Mouse (Mus musculus) spleen, postnatal 4 days (tissue): ENCODE data around the gene Card6.
A peak's percentile ranks its signal among the peaks of the same experiment; 100 is the strongest.

Source experiments
- DNase-seq, 2 experiments: peaks; one replicate each; pipeline ENCODE4 v3.0.0; 2022; ENCODE audit warnings: low spot score in 2 of 2

Gene Card6

DNA sequence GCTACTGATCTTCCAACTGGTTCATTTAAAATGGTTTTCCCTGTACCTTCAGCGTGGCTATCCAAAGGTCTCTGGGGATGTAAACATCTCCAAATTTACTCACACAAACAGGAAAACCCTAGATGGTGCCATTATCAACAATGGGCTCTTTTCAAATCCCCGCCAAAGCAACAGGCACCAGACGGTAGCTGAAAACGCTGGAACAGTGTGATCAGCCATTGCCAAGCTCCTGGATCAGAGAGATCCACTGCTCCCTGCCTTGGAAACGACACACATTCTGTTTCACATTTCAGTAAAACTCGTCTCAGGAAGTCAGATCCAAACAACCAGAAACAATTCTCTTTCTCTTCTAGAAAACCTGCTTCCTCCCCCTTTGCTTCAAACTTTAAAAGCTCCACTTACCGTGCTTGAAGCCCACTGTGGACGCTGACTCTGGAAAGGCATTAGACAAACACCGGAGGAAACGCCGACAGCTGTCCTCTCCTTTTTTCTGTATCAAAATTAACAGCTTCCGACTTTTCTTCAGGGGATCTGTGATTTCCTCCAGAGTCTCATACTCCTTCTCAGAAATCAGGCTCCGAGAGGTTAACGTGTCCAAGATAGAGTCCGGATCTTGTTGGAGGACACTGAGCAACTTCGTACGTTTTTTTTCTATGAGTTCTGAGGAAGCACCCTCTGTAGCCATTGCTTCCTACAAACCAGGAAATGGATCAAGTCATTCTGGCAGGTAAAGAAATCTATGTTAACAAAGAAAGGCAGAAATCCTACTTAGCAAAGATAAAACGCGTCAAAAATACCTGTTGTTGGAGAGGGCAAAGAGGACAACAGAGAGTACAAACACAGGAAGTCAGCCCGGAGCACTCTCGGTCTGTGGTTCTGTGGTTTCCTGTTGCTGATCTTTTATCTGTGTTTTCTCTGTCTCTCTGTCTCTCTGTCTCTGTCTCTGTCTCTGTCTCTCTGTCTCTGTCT is at the start of gene Card6:
Gene Card6, minus strand, starts transcription at position 854 of the 969 bp plus-strand sequence.
- DNase-seq: no peak

- DNase-seq: no peak
Observed at GRCm38 (mm10) chr15:5157386-5157785, 49.0 kb upstream of the Card6 start.

- no peak for DNase-seq
Observed at GRCm38 (mm10) chr15:5156355-5156754, 48.0 kb upstream of the Card6 start.

GRCm38 (mm10) chr15:5155093-5155492 is 46.8 kb upstream of the Card6 start:
- no peak for DNase-seq

DNA sequence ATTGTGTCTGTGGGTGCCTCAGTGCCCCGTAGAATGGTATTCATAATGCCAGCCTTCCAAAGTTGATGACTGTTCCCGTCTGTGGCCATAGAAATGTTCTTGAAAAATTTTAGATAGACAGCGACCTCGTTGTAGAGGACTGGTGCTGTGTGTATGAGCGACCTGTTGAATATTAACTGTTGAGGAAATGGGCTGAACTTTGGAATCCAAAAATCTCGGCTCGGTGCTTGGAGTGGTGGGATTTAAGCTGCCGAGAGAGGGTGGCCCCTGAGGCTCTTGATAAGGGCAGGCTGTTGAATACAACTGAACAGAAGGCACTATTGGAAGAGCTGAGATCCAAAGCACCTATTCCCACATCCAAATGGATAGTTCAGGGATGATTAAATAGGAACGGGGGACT is 46.3 kb upstream of the Card6 start:
- DNase-seq: no peak

DNA sequence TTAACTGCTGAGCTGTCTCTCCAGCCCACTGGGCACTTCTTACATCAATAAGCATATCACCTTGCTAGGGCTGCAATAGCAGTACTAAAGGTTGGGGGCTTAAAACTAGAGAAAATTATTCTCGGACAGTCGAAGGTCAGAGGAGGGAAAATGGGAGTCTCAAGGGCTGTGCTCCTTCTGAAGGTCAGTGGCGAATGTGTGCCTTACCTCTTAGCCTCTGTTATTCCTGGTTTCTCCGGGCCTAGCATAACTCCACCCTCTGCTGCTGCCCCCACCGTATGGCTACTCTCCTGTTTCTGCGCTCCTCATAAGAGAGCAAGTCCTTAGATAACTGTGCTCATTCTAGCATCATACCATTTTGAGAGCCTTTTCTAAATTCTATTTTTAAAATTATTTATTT is 43.8 kb upstream of the Card6 start:
- no peak for DNase-seq

- no peak for DNase-seq
Observed at GRCm38 (mm10) chr15:5149187-5149586, 40.8 kb upstream of the Card6 start.

DNA sequence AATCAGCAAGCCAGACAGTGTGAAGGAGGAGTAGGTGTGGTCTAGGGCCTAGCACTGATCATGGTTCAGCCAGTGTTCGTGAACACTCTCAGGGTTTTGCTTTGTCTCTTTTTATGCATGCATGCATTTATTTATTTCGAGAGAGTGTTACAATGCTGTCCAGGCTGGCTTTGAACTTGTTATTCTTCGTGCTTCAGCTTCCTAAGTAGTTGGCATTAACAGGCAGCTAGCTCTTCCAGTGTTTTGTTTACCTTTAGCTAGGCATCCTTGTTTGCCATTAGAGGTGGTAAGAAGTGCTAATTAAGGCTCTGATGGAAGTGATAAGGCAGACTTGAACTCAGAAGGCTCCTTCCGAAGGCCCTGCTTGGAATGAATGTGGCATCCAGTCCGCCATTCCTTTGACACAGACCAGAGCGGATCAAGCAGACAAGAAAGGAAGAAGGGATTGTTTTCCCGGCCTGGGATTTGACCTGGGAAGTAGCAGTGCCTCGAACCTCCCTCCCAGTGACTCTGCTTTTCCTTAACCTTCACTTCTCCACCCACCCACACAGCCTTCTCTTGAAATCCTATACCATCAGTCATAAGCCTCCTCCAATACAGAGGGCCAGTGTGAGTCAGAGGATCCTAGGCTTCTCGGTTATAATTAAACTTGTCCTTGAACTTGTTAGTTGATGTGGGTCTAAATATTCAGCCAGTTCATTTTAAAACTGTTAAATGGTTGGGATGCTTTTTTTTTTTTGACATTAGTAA is 37.0 kb upstream of the Card6 start:
- no peak for DNase-seq

DNA sequence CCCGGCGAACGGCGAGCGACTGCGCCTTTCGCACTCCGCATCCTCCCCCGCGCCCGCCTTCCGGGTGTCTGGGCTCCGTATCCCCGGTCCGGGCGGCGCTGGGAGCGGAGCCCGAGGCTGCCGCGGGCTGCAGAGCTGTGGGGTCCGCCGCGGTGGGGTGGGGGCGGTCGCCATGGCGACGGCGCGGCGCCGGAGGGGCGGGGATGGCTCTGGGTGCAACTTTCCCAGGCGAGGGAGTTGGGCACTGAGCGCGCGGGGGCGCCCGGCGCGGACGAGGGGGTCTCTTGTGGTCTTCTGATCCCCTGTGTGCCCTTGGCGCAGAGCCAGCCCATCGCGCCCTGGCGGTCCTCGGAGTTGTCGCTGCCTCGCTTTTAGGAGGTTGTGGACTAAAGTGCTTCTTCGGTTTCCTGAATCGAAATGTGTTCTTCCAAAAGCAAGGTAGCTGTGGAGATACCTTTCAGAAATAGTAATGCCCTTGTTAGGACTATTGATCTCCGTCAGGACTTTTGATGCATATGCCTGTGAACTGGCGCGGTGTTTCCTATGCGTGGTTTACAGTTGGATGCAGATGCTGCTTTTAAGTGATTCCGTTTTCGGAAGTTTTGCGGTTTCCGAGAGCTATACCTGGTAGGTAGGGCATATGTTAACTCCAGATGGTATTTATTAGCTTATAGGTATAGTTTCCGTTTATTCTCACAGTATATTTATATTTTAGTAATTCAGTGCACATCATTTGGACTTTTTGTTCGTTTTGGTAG is 35.9 kb upstream of the Card6 start:
- DNase-seq: peak; percentile 77 to 91

DNA sequence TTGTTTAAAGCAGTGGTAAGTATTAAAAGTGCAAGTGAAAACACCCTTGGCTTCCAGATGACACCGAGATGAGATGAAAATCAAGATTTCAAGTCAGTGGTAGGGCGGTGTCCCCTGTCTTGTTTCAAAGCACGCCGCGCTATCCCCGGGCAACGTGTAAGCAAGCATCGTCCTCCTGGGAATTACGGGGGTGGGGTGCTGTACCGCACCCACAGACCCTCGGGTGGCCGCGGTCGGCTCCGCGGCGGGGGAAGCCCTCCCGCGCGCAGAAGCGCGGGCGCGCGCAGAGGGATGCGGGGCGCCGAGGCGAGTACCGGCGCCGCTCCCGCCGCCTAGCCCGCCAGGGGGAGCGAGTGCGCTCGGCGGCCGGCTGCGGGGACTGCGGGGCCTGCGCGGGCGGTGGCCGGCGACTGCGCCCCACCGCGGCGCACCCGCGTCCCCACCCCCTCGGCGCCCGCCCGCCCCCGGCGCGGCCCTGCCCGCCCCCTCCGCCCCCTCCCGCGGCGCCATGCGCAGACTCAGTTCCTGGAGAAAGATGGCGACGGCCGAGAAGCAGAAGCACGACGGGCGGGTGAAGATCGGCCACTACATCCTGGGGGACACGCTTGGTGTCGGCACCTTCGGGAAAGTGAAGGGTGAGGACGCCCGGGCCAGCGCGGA is 35.2 kb upstream of the Card6 start, which contains the start of gene Prkaa1:
Gene Prkaa1, plus strand, starts transcription at position 501 of the 660 bp plus-strand sequence.
- DNase-seq: peak; percentile 73 to 89

DNA sequence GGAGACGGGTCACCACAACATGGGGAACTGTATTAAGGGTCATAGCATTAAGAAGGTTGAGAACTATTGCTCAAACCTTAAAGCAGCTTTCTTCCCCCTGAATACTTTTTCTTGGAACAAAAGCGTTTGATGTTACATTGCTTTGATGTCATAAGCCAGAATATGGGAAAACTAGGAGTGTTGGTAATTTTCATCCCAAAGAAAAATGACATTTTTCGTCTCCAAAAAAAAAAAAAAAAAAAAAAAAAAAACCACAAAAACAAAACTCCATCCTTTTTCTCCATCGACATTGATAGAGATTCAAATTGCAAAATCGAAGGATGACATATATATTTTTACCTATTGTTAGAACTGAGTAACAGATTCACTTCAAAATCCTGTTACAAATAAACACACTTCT is 34.4 kb upstream of the Card6 start:
- no peak for DNase-seq

DNA sequence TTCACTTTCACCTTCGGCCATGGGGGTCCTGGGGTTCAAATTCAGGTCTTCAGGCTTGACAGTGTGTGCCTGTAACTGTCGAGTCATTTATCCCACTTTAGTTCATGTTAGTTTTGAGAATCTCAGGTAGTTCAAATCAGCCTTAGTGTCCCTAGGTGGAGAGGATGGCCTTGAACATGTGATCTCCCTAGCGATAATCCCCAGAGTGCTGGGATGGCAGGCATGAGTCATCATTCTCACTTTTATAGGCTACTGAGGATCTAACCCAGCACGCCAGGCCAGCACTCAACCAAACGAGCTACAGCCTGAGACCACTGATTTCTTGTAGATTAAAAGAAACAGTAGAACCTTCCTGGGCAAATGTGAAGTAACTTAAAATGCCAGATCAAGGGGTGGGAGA is 33.7 kb upstream of the Card6 start:
- no peak for DNase-seq

GRCm38 (mm10) chr15:5140357-5140756 is 32.0 kb upstream of the Card6 start:
- DNase-seq: no peak

- peak in 1 of 2 experiments; percentile 33 for DNase-seq
Observed at GRCm38 (mm10) chr15:5139863-5140262, 31.5 kb upstream of the Card6 start.

- no peak for DNase-seq
Observed at GRCm38 (mm10) chr15:5139366-5139765, 31.0 kb upstream of the Card6 start.

- no peak for DNase-seq
Observed at GRCm38 (mm10) chr15:5138021-5138856, 29.9 kb upstream of the Card6 start.

GRCm38 (mm10) chr15:5134945-5135483 is 26.7 kb upstream of the Card6 start:
- no peak for DNase-seq

DNA sequence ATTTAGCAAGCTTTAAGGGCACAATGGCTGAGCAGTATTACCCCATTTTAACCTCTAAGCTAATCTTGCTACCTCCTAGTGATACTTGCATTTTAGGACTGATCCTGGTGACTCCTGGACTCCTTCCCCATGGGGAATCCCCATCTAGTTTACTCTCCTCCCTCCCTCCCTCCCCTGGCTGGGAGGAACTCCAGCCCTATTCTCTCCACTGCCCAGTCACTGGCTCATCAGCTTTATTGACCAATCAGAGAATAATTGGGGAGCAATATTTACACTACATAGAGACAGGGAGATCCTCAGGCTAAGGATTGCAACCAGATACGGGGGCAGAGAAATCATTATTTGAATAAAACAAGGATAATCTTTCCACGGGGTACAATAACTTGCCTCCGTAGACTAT is 25.8 kb upstream of the Card6 start:
- no peak for DNase-seq

DNA sequence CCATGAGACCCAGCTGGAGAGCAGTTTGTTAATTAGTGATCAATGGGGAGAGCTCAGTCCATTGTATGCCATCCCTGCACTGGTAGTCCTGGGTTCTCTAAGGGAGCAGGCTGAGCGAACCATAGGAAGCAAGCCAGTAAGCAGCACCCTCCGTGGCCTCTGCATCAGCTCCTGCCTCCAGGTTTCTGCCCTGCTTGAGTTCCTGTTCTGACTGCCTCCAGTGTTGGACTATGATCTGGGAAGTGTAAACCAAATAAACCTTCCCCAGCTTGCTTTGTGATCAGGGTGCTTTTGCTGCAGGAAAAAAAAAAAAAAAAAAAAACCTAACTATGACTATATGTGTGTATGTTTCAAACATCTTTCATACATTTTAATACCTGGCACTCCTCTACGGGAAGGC is 25.0 kb upstream of the Card6 start:
- no peak for DNase-seq
